Mouse (Mus musculus) leukemia stem cell, adult 10-12 weeks (primary cell): ENCODE data around the gene Numb. TPM values are rescaled to one million over a fixed set of nuclear protein-coding genes. Genes with fewer than 3 reads are reported as not detected.

Source experiments
- polyA plus RNA-seq: library from polyadenylated mRNA; stranded (reverse); fragments of >175 nt; gene quantifications from 2 replicates; pipeline ENCODE4 v1.2.3, GENCODE M21; 2012; ENCODE audit warnings: low replicate concordance

Gene Numb
- polyA plus RNA-seq = 18.7 and 32.0 TPM in 2 replicates

GRCm38 (mm10) chr12:83921535-83922381 lies at the start of gene Numb:
Numb (minus strand) TSS chr12:83921934.

DNA sequence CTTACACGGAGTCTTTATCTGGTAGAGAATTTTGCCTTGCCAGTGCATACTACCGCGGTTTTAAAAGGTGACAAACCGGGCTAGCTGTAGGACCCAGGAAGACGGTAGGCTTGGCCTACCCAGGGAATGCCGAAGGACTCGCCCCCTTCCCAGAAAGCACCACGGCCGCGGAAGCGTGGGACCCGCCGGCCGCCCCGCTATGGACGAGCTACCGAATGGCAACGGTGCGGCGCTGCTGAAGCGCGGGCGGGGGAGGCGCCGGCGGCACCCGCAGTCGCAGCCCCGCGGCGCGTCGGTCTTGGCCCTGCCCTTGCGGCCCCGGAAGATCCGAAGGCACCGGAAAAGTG lies 28.7 kb upstream of the Numb start, which contains the start of gene Riox1:
Gene Riox1, plus strand, starts transcription at position 116 of the 347 bp plus-strand sequence.

DNA sequence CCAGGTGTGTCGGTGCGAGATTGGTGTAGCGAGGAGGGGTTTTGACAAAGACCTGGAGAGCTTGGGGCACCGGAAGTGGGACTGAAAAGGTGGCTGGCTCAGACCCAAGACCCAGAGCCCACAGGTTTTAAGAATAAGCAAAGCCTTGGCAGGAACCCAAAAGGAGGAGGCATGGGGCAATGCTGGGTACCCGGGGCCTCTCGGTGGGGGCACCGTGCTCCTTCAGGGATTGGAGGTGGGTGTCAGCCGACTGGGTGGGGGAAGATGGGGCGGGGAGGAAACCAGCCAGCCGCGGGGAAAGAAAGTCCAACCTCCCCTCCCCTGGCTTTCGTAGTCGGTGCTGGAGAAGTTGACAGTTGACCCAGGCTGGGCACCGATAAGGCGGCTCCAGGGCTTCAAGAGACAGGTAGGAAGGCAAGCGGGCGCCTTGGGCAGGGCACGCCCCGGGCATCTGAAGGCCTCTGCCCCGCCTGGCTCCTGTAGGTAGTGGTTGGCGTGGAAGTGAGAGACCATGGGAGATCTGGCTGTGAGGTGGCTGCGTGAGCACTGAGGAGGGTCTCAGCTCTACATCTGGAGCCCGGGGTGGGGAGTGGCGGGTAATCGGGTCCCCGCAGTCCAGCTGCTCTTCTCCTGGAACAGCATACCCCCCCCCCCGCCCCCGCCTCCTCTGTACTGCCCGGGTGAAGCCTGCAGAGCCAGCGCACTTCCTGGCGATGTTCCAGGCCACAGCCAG lies 158.3 kb downstream of the Numb start, which contains the start of gene Papln:
Gene Papln, plus strand, starts transcription at position 324 of the 733 bp plus-strand sequence.

Other genes with a start within 250 kb of the Numb start
- 10.0 and 14.6 TPM in 2 replicates for gene Psen1, start 233.8 kb downstream of the Numb start, polyA plus RNA-seq
- 0.42 and 0.46 TPM in 2 replicates for gene Papln, start 158.3 kb downstream of the Numb start, polyA plus RNA-seq
- 79.6 and 80.0 TPM in 2 replicates for gene Riox1, start 28.7 kb upstream of the Numb start, polyA plus RNA-seq
- not detected in 2 replicates for gene Heatr4, start 62.9 kb upstream of the Numb start, polyA plus RNA-seq
- gene Acot2, start 65.9 kb upstream of the Numb start, polyA plus RNA-seq = 8.2 and 14.4 TPM in 2 replicates
- 1.5 and 2.1 TPM in 2 replicates for gene Acot1, start 87.6 kb upstream of the Numb start, polyA plus RNA-seq
- gene Acot4, start 116.4 kb upstream of the Numb start, polyA plus RNA-seq = 0.28 and 0.70 TPM in 2 replicates
- not detected in 2 replicates for gene Gm49366, start 117.0 kb upstream of the Numb start, polyA plus RNA-seq
- not detected in 2 replicates for gene Acot3, start 130.2 kb upstream of the Numb start, polyA plus RNA-seq
- gene Acot5, start 147.4 kb upstream of the Numb start, polyA plus RNA-seq = not detected in 2 replicates
- 1.6 and 2.9 TPM in 2 replicates for gene Acot6, start 178.7 kb upstream of the Numb start, polyA plus RNA-seq
- 0.16 TPM in 1 of 2 replicates, not detected in the other for gene Dnal1, start 192.4 kb upstream of the Numb start, polyA plus RNA-seq
- gene Pnma1, start 226.6 kb upstream of the Numb start, polyA plus RNA-seq = 0.57 and 0.73 TPM in 2 replicates